Mouse (Mus musculus) liver, postnatal 0 days (tissue): ENCODE measurements around the gene D130052B06Rik.

Experiments
- CTCF ChIP-seq: sonication (generic); IDR thresholded peaks from 2 replicates; pipeline ENCODE4 v1.5.1; 2016; ENCODE audit warnings: antibody characterized with exemption, low read depth
- EP300 ChIP-seq: IDR thresholded peaks from 2 replicates; pipeline ENCODE4 v1.6.1; 2016; ENCODE audit warnings: antibody characterized with exemption, low read depth, mild to moderate bottlenecking

GRCm38 (mm10) chr11:33586614-33587013 lies 12.5 kb upstream of the D130052B06Rik start:
- no peak for TF ChIP-seq CTCF
- TF ChIP-seq EP300, result no peak
